Mouse (Mus musculus) gastrocnemius, postnatal 25 days (tissue): ENCODE measurements around the gene Gpr141. TPM values are rescaled to one million over a fixed set of nuclear protein-coding genes. Genes with fewer than 3 reads are reported as not detected.
"Not testable (repeated sequence)": the region's sequence is repeated elsewhere in the genome, so short reads cannot be mapped to it uniquely, and the experiment has no call there.

Experiments used
- DNase-seq: peaks from one replicate; pipeline ENCODE4 v3.0.0; 2022
- long read RNA-seq, 2 experiments: library from polyadenylated mRNA; stranded (forward); transcript quantifications; one replicate each; pipeline ENCODE4 v2.0.0; 2021
- total RNA-seq, 2 experiments: library from RNA; stranded (reverse); gene quantifications; 1 replicate in 1 of 2; 2 replicates in 1 of 2; pipeline ENCODE4 v1.2.3; 2021

Gpr141 gene
- total RNA-seq = not detected
- long read RNA-seq, experiment 1 = 0 reads
- long read RNA-seq, experiment 2 = 0 reads

DNA sequence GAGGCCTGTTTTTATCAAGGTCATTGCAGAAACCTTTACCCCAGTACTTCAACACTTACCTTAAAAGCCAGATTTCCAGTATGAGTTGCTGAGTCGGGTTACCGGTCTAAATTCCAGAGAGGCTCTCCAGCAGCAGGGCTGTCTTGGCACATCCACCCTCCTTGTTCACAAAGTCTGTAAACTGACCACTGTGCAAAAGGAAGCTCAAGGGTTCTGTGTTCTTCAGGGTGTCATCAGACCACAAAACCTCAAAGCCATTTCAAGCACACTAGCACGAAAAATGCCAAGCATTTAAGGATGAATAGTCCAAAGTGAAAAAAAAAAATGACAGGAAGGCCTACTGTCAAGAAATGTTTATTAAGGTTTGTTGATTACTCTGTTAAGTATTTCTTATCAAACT, at the start of gene Gpr141:
Gpr141 (minus strand) TSS at position 187 of the 400 bp plus-strand sequence.
- DNase-seq = no peak

GRCm38 (mm10) chr13:19864241-19864640, 40.2 kb upstream of the Gpr141 start:
- DNase-seq = no peak

DNA sequence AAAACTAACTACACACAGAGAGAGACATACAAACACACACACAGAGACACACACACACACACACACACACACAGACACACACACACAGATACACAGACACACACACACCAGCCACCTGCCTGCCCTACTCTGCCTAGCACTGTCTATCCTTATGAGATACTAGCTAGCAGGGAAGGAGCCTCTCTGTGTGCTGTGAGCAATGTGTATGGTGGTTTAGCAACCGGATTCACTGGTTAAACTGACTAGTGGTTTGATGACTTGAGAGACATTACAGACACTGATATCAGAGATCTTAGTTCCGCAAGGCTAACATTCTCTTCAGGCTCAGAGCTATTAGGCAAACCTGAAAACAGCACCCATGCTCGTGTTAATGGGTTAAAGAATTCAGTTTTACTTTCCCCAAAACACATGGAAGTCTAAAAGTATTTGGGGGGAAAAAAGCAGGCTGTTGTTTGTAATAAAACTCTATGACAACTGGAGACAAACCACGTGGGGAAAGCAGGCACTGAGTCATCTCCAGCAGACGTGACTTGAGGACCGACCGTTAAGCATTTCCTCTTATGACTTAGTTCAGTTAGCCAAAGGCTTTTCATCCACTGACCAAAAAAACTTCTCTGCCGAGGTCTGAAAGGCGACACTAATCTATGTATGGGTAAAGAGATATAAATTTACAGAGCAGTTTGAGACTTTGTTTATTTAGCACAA, 30.7 kb upstream of the Gpr141 start:
- DNase-seq = no peak

DNA sequence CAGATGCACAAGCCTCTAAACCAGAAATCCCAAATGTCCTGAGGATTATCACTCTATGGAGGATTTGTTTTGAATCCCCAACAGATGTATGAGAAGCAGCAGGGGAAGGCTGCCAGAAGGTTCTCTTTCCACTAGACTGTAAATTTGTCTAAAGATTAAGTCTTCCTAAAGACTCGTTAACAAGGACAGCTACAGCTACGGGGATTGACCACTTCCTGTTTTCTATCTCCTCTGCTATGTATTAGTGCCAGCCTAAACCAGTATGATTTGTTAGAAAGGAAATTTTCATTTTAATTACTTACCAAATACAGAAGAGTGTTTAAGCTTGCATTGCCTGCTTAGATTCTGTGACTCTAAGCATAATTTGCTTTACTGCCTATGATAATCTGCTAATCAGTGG, 30.0 kb upstream of the Gpr141 start:
- DNase-seq = no peak

DNA sequence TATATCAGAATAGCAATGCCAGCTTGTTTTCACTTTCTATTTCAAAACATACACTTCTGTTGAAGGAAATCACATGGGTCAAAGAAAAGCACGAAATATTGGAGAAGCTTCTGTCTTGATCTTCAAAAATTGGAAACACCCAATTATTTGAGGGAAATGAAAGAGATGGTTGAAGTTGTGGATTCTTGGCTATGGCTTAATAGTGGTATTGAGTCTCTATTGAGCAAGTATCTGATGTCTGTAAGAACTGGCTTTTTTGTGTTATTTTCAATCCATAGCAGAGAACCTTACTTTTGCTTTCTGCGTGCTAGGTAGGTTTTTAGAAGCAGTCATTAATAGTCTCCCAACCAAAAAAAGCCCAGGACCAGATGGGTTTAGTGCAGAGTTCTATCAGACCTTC, 19.4 kb upstream of the Gpr141 start:
- DNase-seq = no peak

DNA sequence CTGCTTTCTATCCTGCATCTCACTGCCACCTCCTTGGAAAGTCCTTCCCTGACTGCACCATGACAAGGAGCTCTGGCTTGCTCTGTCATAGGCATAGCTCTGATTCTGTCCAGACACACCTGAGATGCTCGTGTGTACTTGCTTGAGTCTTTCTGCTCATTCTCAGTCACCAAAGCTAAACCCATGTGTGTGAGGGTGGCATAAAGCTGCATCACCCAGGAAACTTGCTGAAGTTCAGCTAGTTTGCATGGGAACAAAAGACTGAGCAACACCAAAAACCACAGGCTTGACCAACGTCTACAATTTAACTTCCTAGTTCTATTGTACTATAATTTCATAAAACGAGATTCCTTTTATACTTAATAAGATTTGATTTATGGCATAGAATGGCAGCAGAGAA, 18.6 kb upstream of the Gpr141 start:
- DNase-seq = no peak

DNA sequence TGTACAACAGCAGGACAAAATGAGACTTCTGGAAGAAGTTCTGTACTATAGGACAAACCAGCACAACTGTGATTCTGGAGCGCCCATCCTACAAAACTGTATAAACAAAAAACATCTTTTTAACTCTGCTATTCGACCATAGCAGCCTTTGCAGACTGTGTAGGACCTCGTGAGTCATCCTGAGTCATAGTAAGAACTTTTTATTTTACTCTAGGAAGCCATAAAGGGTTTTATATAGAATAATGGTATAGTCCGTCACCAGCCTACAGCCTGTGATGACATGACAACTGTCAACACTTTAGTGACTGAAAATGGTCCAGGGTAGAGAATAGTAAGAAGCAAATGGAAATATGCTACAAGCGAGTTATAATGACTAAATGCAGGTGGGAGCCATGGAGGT, 17.6 kb upstream of the Gpr141 start:
- no peak for DNase-seq

GRCm38 (mm10) chr13:19840206-19840605, 16.1 kb upstream of the Gpr141 start:
- DNase-seq = no peak

GRCm38 (mm10) chr13:19830560-19830959, 6.5 kb upstream of the Gpr141 start:
- DNase-seq = no peak

- DNase-seq = no peak
These were observed 4.0 kb upstream of the Gpr141 start for GRCm38 (mm10) chr13:19828095-19828494.

- no peak for DNase-seq
These were observed 2.4 kb downstream of the Gpr141 start for GRCm38 (mm10) chr13:19821639-19822038.

- no peak for DNase-seq
These were observed 4.1 kb downstream of the Gpr141 start for GRCm38 (mm10) chr13:19819926-19820325.

- DNase-seq = no peak
These were observed 4.8 kb downstream of the Gpr141 start for GRCm38 (mm10) chr13:19819243-19819642.

- no peak for DNase-seq
These were observed 29.1 kb downstream of the Gpr141 start for GRCm38 (mm10) chr13:19794942-19795341.

DNA sequence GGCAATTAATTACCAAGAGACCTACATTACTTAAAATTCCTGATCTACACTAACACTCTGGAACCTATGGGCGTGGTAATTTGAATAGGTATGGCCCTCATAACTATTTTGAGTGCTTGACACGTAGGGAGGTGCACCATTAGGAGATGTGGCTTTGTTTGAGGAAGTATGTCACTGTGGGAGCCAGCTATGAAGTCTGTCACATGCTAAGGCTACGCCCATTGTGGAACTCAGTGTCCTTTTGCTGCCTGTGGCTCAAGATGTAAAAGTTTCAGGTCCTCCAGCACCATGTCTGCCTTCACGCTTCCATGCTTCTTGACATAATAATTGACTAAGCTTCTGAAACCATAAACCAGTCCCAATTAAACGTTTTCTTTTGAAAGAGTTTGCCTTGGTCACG, 29.6 kb downstream of the Gpr141 start:
- no peak for DNase-seq

DNA sequence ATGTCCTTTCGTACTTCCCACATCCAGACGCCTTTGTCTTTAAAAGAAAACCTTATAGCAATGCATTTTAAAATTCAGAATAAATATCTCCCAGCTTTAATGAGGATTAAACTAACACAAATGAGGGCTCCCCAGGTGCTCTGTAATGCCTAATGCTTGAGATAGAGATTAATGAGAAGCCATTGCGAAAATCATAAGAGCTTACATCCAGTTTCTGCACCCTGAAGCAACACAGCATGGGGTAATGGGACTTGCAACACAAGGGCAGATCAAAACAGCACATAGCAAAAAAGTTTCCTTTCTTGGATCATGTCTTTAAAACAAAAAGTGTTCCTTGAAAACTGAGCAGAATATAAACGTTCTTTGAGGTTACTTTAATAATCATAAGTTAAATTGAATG, 30.3 kb downstream of the Gpr141 start:
- DNase-seq = no peak

DNA sequence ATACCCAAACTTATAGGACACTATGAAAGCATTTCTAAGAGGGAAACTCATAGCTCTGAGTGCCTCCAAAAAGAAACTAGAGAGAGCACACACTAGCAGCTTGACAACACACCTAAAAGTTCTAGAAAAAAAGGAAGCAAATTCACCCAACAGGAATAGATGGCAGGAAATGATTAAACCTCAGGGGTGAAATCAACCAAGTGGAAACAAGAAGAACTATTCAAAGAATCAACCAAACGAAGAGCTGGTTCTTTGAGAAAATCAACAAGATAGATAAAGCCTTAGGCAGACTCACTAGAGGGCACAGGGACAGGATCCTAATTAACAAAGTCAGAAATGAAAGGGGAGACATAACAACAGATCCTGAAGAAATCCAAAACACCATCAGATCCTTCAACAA, 36.1 kb downstream of the Gpr141 start:
- DNase-seq = not testable (repeated sequence)

- no peak for DNase-seq
These were observed 53.9 kb downstream of the Gpr141 start for GRCm38 (mm10) chr13:19770163-19770562.

- no peak for DNase-seq
These were observed 56.9 kb downstream of the Gpr141 start for GRCm38 (mm10) chr13:19767202-19767601.

DNA sequence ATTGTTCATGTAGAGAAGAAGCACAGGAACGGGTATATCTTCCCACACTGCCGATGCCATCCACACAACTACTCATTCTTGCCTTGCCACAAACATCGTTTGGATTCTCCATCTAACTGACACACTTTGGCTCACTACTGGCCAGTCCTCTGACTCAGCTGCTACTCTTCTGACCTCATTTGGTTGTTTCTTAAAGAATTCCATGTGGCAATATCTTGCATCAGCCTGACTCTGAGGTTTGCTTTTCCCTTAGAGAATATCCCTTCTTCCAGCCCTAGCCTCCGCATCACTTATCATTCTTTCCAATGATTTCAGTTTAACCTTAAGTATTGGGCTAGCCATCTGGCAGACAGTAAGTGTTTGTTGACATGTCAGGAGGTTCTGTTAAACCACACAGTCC, 59.8 kb downstream of the Gpr141 start:
- DNase-seq = no peak

DNA sequence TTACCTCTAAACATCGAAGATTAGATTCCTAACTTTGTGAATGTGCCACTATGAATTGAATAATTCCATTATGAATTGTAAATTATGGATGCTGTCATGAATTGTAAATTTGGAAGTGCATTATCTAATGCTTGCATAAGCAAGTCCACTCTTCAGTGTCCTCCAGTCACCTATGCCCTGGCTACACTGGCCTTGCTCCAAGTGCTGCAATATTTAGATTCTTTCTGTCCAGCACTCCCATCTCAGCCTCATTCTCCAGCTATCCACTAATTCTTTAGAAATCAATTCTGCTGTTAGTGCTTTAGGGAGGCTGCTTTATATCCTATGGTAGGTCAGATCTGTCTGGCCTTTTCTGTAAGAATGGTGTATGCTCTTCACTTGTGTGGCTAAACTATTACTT, 60.8 kb downstream of the Gpr141 start:
- no peak for DNase-seq

GRCm38 (mm10) chr13:19745741-19746140, 78.3 kb downstream of the Gpr141 start:
- no peak for DNase-seq

DNA sequence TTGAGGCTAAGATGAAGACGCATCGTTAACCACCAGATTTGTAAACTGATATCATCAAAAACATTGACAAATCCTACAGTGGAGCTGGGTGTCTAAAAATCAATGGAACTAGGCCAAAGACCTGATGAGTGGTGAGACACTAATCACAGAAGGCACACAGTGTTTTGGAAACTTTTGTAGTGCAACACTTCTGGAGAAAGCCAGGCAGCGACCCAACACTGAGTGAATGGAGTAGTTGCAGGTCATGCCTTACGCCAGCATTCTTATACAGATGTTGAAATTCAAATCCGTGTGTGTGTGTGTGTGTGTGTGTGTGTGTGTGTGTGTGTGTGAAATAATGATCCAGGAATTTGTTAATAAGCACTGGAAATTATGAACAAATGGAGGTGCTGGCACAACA, 79.5 kb downstream of the Gpr141 start:
- DNase-seq = no peak

GRCm38 (mm10) chr13:19734597-19734996, 89.5 kb downstream of the Gpr141 start:
- no peak for DNase-seq

DNA sequence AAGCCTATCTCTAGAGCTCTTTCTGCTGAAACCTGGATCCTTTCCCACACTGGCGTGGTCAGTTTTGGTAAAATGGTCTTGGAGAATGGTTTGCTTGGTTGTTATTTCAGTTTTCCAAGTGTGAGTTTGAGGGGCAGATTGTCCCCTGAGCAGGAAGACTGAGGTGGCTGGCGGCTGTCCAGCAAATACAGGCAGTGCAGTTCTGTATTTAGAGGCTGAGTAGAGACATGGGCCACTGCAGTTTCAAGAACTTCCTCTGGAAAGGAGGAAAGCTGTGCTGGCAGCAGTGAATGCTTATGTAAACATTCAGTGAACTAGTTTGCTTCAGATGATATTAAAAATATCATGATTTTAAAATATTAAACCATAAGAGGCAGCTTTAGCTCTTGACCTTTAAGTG, 93.2 kb downstream of the Gpr141 start:
- DNase-seq = no peak
